Mouse (Mus musculus): ENCODE results near the gene Runx1. TPM values are rescaled to one million over a fixed set of nuclear protein-coding genes. Genes with fewer than 3 reads are reported as not detected.

Gene Runx1
- polyA plus RNA-seq, 1 experiment from 2014 or later: 4.6 TPM

- H3K4me2 ChIP-seq (ENCODE audit: low read depth, low read length): no peak overlapping the region
- H3K9ac ChIP-seq (replicated peaks): no peak overlapping the region
- no peaks in the 10 kb centered on the region for H3K36me3 ChIP-seq (replicated peaks; ENCODE audit: insufficient read depth, low read length)
- no peak for DNase-seq
- no peaks in the 10 kb centered on the region for H3K27me3 ChIP-seq (ENCODE audit: insufficient read depth, low read length)
- no peak for ATAC-seq
- no peak overlapping the region for H3K4me3 ChIP-seq (ENCODE audit: low read depth, low read length)
- 76% methylated on average over 5 of the region's 5 CpGs for WGBS (ENCODE audit: insufficient replicate concordance)
- 0 out of 2 replicates have a peak, but pooled peaks cover 4% of the 10 kb centered on the region for H3K4me1 ChIP-seq (ENCODE audit: insufficient read depth)
- no peak overlapping the region for H3K27ac ChIP-seq (ENCODE audit: low read depth)
- no peaks in the 10 kb centered on the region for H3K9me3 ChIP-seq (ENCODE audit: low read length)
- TF ChIP-seq CTCF (IDR thresholded peaks at IDR 0.05; ENCODE audit: low read depth): no peak
Observed at GRCm38 (mm10) chr16:92656750-92657149, 169.2 kb downstream of the Runx1 start.

- ATAC-seq: no peak
- DNase-seq: no peak
- 69% methylated on average over 5 of the region's 5 CpGs for WGBS (ENCODE audit: insufficient replicate concordance)
- H3K9ac ChIP-seq (replicated peaks): no peak overlapping the region
- H3K4me1 ChIP-seq (ENCODE audit: insufficient read depth): 0 out of 2 replicates have a peak, but pooled peaks cover 4% of the 10 kb centered on the region
- TF ChIP-seq EP300 (IDR thresholded peaks at IDR 0.05; ENCODE audit: low read depth) (no peak), CTCF (IDR thresholded peaks at IDR 0.05; ENCODE audit: low read depth) (no peak)
- H3K27me3 ChIP-seq (ENCODE audit: insufficient read depth, low read length): no peaks in the 10 kb centered on the region
- no peak overlapping the region for H3K4me3 ChIP-seq (ENCODE audit: low read depth, low read length)
- no peaks in the 10 kb centered on the region for H3K9me3 ChIP-seq (ENCODE audit: low read length)
- H3K4me2 ChIP-seq (ENCODE audit: low read depth, low read length): no peak overlapping the region
- no peak overlapping the region for H3K27ac ChIP-seq (ENCODE audit: low read depth)
- no peaks in the 10 kb centered on the region for H3K36me3 ChIP-seq (replicated peaks; ENCODE audit: insufficient read depth, low read length)
Observed at GRCm38 (mm10) chr16:92654294-92654950, 171.5 kb downstream of the Runx1 start.

GRCm38 (mm10) chr16:92653816-92654215 is 172.1 kb downstream of the Runx1 start:
- no peak overlapping the region for H3K4me3 ChIP-seq (ENCODE audit: low read depth, low read length)
- H3K4me1 ChIP-seq (ENCODE audit: insufficient read depth): 0 out of 2 replicates have a peak, but pooled peaks cover 4% of the 10 kb centered on the region
- 52% methylated on average over 5 of the region's 5 CpGs for whole genome bisulfite sequencing (ENCODE audit: insufficient replicate concordance)
- H3K9ac ChIP-seq (replicated peaks): no peak overlapping the region
- no peak overlapping the region for H3K27ac ChIP-seq (ENCODE audit: low read depth)
- TF ChIP-seq EP300 (IDR thresholded peaks at IDR 0.05; ENCODE audit: low read depth): no peak
- no peak for TF ChIP-seq CTCF (IDR thresholded peaks at IDR 0.05; ENCODE audit: low read depth)
- no peaks in the 10 kb centered on the region for H3K9me3 ChIP-seq (ENCODE audit: low read length)
- ATAC-seq (no peak), DNase-seq (no peak)
- H3K36me3 ChIP-seq (replicated peaks; ENCODE audit: insufficient read depth, low read length): no peaks in the 10 kb centered on the region
- no peaks in the 10 kb centered on the region for H3K27me3 ChIP-seq (ENCODE audit: insufficient read depth, low read length)
- no peak overlapping the region for H3K4me2 ChIP-seq (ENCODE audit: low read depth, low read length)

- no peak overlapping the region for H3K4me3 ChIP-seq (ENCODE audit: low read depth, low read length)
- no peak overlapping the region for H3K9ac ChIP-seq (replicated peaks)
- H3K27me3 ChIP-seq (ENCODE audit: insufficient read depth, low read length): no peaks in the 10 kb centered on the region
- H3K4me2 ChIP-seq (ENCODE audit: low read depth, low read length): no peak overlapping the region
- H3K4me1 ChIP-seq (ENCODE audit: insufficient read depth): 0 out of 2 replicates have a peak, but pooled peaks cover 4% of the 10 kb centered on the region
- no peaks in the 10 kb centered on the region for H3K36me3 ChIP-seq (replicated peaks; ENCODE audit: insufficient read depth, low read length)
- no peaks in the 10 kb centered on the region for H3K9me3 ChIP-seq (ENCODE audit: low read length)
- 82% methylated on average over 3 of the region's 3 CpGs for WGBS (ENCODE audit: insufficient replicate concordance)
- TF ChIP-seq CTCF (IDR thresholded peaks at IDR 0.05; ENCODE audit: low read depth): no peak
- no peak for TF ChIP-seq EP300 (IDR thresholded peaks at IDR 0.05; ENCODE audit: low read depth)
- H3K27ac ChIP-seq (ENCODE audit: low read depth): no peak overlapping the region
- no peak for DNase-seq
- no peak for ATAC-seq
Observed at GRCm38 (mm10) chr16:92651256-92651655, 174.7 kb downstream of the Runx1 start.

- no peak for DNase-seq
Observed at GRCm38 (mm10) chr16:92646153-92646552, 179.8 kb downstream of the Runx1 start.

GRCm38 (mm10) chr16:92645423-92646115 is 180.4 kb downstream of the Runx1 start:
- Histone ChIP-seq H3K36me3 (replicated peaks; ENCODE audit: insufficient read depth, low read length) (no peaks in the 10 kb centered on the region), H3K27me3 (ENCODE audit: insufficient read depth, low read length) (no peaks in the 10 kb centered on the region), H3K4me2 (ENCODE audit: low read depth, low read length) (no peak overlapping the region), H3K27ac (ENCODE audit: low read depth) (no peak overlapping the region), H3K4me3 (ENCODE audit: low read depth, low read length) (no peak overlapping the region), H3K4me1 (ENCODE audit: insufficient read depth) (no peaks in the 10 kb centered on the region), H3K9me3 (ENCODE audit: low read length) (no peaks in the 10 kb centered on the region), H3K9ac (replicated peaks) (no peak overlapping the region)
- WGBS (ENCODE audit: insufficient replicate concordance): 80% methylated on average over 22 of the region's 22 CpGs
- no peak for TF ChIP-seq CTCF (IDR thresholded peaks at IDR 0.05; ENCODE audit: low read depth)
- no peak for TF ChIP-seq EP300 (IDR thresholded peaks at IDR 0.05; ENCODE audit: low read depth)
- no peak for DNase-seq
- ATAC-seq: no peak

More at GRCm38 (mm10) chr16:92646153-92646552, 179.8 kb downstream of the Runx1 start:
- ATAC-seq: no peak
- H3K4me2 ChIP-seq (ENCODE audit: low read depth, low read length): no peak overlapping the region
- no peaks in the 10 kb centered on the region for H3K4me1 ChIP-seq (ENCODE audit: insufficient read depth)
- H3K36me3 ChIP-seq (replicated peaks; ENCODE audit: insufficient read depth, low read length): no peaks in the 10 kb centered on the region
- no peak overlapping the region for H3K27ac ChIP-seq (ENCODE audit: low read depth)
- H3K27me3 ChIP-seq (ENCODE audit: insufficient read depth, low read length): no peaks in the 10 kb centered on the region
- no peak overlapping the region for H3K4me3 ChIP-seq (ENCODE audit: low read depth, low read length)
- TF ChIP-seq CTCF (IDR thresholded peaks at IDR 0.05; ENCODE audit: low read depth) (no peak), EP300 (IDR thresholded peaks at IDR 0.05; ENCODE audit: low read depth) (no peak)
- H3K9me3 ChIP-seq (ENCODE audit: low read length): no peaks in the 10 kb centered on the region
- WGBS (ENCODE audit: insufficient replicate concordance): 81% methylated on average over 13 of the region's 13 CpGs
- no peak overlapping the region for H3K9ac ChIP-seq (replicated peaks)

Data from liver, postnatal 0 days (tissue).